ENCODE assay signal across 17 mouse cellular contexts in genomic region chr1:67450831-67451230, GRCm38 (mm10).
"Had no signal": no experiment of that assay in that cellular context is flagged by ENCODE, and none has a peak within 500 bp of the region (broad histone marks: within the 10 kb centered on the region; RNA-seq: fewer than 3 reads in every experiment).

No protein-coding gene starts in this region.

- H3K27ac ChIP-seq: neural tube, embryonic 12.5 days; neural tube, embryonic 13.5 days; neural tube, embryonic 15.5 days; stomach, embryonic 15.5 days; stomach, postnatal 0 days had no signal

- H3K4me2 ChIP-seq: neural tube, embryonic 12.5 days; neural tube, embryonic 13.5 days; neural tube, embryonic 15.5 days; stomach, embryonic 15.5 days had no signal

- H3K9me3 ChIP-seq: neural tube, embryonic 12.5 days; neural tube, embryonic 13.5 days; neural tube, embryonic 15.5 days; stomach, embryonic 15.5 days had no signal

- H3K4me3 ChIP-seq: neural tube, embryonic 12.5 days; neural tube, embryonic 13.5 days; neural tube, embryonic 15.5 days; stomach, embryonic 15.5 days had no signal

- H3K9ac ChIP-seq: neural tube, embryonic 12.5 days; neural tube, embryonic 13.5 days; neural tube, embryonic 15.5 days; stomach, embryonic 15.5 days had no signal

- H3K4me1 ChIP-seq: neural tube, embryonic 12.5 days; neural tube, embryonic 13.5 days; neural tube, embryonic 15.5 days; stomach, embryonic 15.5 days had no signal

- H3K27me3 ChIP-seq: neural tube, embryonic 12.5 days; neural tube, embryonic 13.5 days; neural tube, embryonic 15.5 days; stomach, embryonic 15.5 days had no signal

- DNase-seq: retina, postnatal 1 day; right cerebral cortex, adult 18-20 months; right cerebral cortex, postnatal 14 days; right cerebral cortex, postnatal 25 days; right cerebral cortex, postnatal 4 days; spleen, adult 18-20 months; thymus, adult 18-20 months; thymus, adult 2 months; thymus, postnatal 14 days; thymus, postnatal 25 days; thymus, postnatal 36 days; thymus, postnatal 4 days had no signal

- H3K36me3 ChIP-seq: neural tube, embryonic 12.5 days; neural tube, embryonic 13.5 days; neural tube, embryonic 15.5 days; stomach, embryonic 15.5 days had no signal
